Comparison of ENCODE assay signal across 7 mouse cellular contexts in the genomic region with DNA sequence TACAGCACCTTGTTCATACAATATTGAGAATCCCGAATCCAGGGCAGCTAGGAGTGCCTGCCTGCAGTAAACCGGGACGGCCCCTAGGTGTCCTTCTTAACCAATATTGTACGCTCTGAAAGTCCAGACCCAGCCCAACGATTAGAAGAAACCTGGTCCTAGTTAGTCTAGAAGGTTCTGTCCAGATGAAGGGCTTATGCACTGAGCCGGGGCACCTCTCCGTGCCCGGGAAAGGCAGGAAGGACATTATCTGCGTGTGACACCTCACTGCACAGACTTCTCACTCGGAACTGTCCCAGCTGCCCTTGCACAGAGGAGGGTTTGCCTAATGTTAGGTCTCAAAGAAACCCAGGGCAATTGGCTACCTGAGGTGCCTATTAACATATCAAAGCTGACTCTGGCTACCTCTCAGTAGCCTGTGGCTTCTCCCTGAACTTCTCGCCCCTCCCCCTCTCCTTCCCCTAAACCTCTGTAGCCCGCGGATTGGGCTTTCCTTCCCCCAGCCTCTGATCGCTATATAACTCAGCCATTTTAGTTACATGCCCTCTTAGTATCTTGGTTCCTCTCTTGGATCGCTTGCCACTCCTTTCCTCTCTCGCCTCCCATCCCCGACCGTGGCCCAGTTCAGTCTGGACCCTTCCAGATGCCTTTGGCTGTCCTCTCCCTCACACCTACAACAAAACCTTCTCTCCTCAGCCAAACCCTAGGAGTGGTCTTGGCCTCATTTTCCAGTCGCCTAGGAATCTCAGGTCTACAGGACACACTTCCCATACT. TPM values are rescaled to one million over a fixed set of nuclear protein-coding genes. Genes with fewer than 3 reads are reported as not detected.
DNase-seq lines count a peak whose midpoint lies in the region; ATAC-seq and TF ChIP-seq lines count a peak whose summit lies in the region.

No protein-coding gene starts in this region.

- H3K27ac ChIP-seq in embryonic facial prominence, embryonic 11.5 days (replicated peaks; ENCODE audit: low read depth, low read length) = no peak overlapping the region
- H3K27ac ChIP-seq in limb, embryonic 13.5 days = no peak overlapping the region
- H3K27ac ChIP-seq in midbrain, embryonic 15.5 days = no peak overlapping the region
- H3K27ac ChIP-seq in spleen, adult 2 months (ENCODE audit: insufficient read depth, low read length) = no peak overlapping the region

- peak; percentile 64; the same call in 1 of the 2 replicates for TF ChIP-seq CTCF in spleen, adult 2 months (IDR thresholded peaks at IDR 0.05; ENCODE audit: extremely low read depth, insufficient read depth, insufficient read length, insufficient replicate concordance)

- H3K4me3 ChIP-seq in embryonic facial prominence, embryonic 11.5 days (ENCODE audit: low read depth, low read length) = peak overlapping the region; percentile 19; the same call in 1 of the 2 replicates
- peak overlapping the region; percentile 35 for H3K4me3 ChIP-seq in limb, embryonic 13.5 days
- peak overlapping the region; percentile 21 for H3K4me3 ChIP-seq in midbrain, embryonic 15.5 days
- peak overlapping the region; percentile 18; the same call in 1 of the 2 replicates for H3K4me3 ChIP-seq in spleen, adult 2 months (ENCODE audit: extremely low read depth, insufficient read depth, insufficient read length)

- peak; percentile 81 for DNase-seq in adrenal gland, postnatal 14 days
- peak; percentile 89 for DNase-seq in embryonic facial prominence, embryonic 11.5 days (ENCODE audit: low spot score)
- DNase-seq in heart, adult 8-10 months (ENCODE audit: low spot score) = peak; percentile 90
- peak; percentile 81 to 88 for DNase-seq in kidney, adult 8-10 months
- peak; percentile 14 to 56 for DNase-seq in spleen, adult 2 months (ENCODE audit: low read depth in 1 of 2, low spot score in 2 of 2)

- no peaks in the 10 kb centered on the region for H3K27me3 ChIP-seq in embryonic facial prominence, embryonic 11.5 days (ENCODE audit: control insufficient read depth, insufficient read depth, low read length)
- peaks cover 13% of the 10 kb centered on the region for H3K27me3 ChIP-seq in limb, embryonic 13.5 days
- H3K27me3 ChIP-seq in midbrain, embryonic 15.5 days (replicated peaks) = no peaks in the 10 kb centered on the region
- no peaks in the 10 kb centered on the region for H3K27me3 ChIP-seq in spleen, adult 2 months (ENCODE audit: control insufficient read depth, insufficient read depth, low read length)

- H3K9ac ChIP-seq in embryonic facial prominence, embryonic 11.5 days (replicated peaks; ENCODE audit: low read length) = peak overlapping the region; percentile 46
- peak overlapping the region; percentile 57 for H3K9ac ChIP-seq in limb, embryonic 13.5 days
- peak overlapping the region; percentile 27; the same call in 1 of the 2 replicates for H3K9ac ChIP-seq in midbrain, embryonic 15.5 days

- WGBS in embryonic facial prominence, embryonic 11.5 days = 4% methylated on average over 19 of the region's 19 CpGs
- 2% methylated on average over 19 of the region's 19 CpGs for WGBS in limb, embryonic 13.5 days
- WGBS in midbrain, embryonic 15.5 days = 3% methylated on average over 19 of the region's 19 CpGs
- 11% methylated on average over 19 of the region's 19 CpGs for WGBS in spleen, adult 2 months

- H3K4me2 ChIP-seq in embryonic facial prominence, embryonic 11.5 days (ENCODE audit: low read depth, low read length) = peak overlapping the region; percentile 52
- peak overlapping the region; percentile 71 for H3K4me2 ChIP-seq in limb, embryonic 13.5 days (replicated peaks)
- peak overlapping the region; percentile 55 for H3K4me2 ChIP-seq in midbrain, embryonic 15.5 days

- no peak for TF ChIP-seq POLR2A in spleen, adult 2 months (IDR thresholded peaks at IDR 0.05; ENCODE audit: low read depth, low read length)

- H3K36me3 ChIP-seq in embryonic facial prominence, embryonic 11.5 days (replicated peaks; ENCODE audit: control insufficient read depth, insufficient read depth, low read depth, low read length) = no peaks in the 10 kb centered on the region
- H3K36me3 ChIP-seq in limb, embryonic 13.5 days = no peaks in the 10 kb centered on the region
- H3K36me3 ChIP-seq in midbrain, embryonic 15.5 days (replicated peaks) = no peaks in the 10 kb centered on the region
- H3K36me3 ChIP-seq in spleen, adult 2 months (ENCODE audit: control insufficient read depth, insufficient read depth, low read length) = no peaks in the 10 kb centered on the region

- peak; percentile 73 for ATAC-seq in embryonic facial prominence, embryonic 11.5 days (replicated peaks; ENCODE audit: insufficient number of reproducible peaks, low FRiP score, low TSS enrichment, low read depth)
- ATAC-seq in limb, embryonic 13.5 days (ENCODE audit: low FRiP score, low read depth) = peak; percentile 71
- ATAC-seq in midbrain, embryonic 15.5 days (replicated peaks) = peak; percentile 84

- H3K4me1 ChIP-seq in embryonic facial prominence, embryonic 11.5 days (ENCODE audit: control insufficient read depth, insufficient read depth, low read length) = no peaks in the 10 kb centered on the region
- H3K4me1 ChIP-seq in limb, embryonic 13.5 days = peaks cover 31% of the 10 kb centered on the region
- peaks cover 6% of the 10 kb centered on the region; the same call in 1 of the 2 replicates for H3K4me1 ChIP-seq in midbrain, embryonic 15.5 days
- peaks cover 7% of the 10 kb centered on the region; the same call in 1 of the 2 replicates for H3K4me1 ChIP-seq in spleen, adult 2 months (ENCODE audit: control insufficient read depth, insufficient read depth, insufficient read length)

- H3K9me3 ChIP-seq in embryonic facial prominence, embryonic 11.5 days (replicated peaks; ENCODE audit: control insufficient read depth, low read length) = no peaks in the 10 kb centered on the region
- H3K9me3 ChIP-seq in limb, embryonic 13.5 days = no peaks in the 10 kb centered on the region
- no peaks in the 10 kb centered on the region for H3K9me3 ChIP-seq in midbrain, embryonic 15.5 days

RNA-seq across cellular contexts. Expression of a gene that starts 25.6 kb away (rescaled TPM):
- not detected in 2 replicates for total RNA-seq in adrenal gland, postnatal 14 days (2021)
- 0.49 and 0.58 TPM in 2 replicates for polyA plus RNA-seq in embryonic facial prominence, embryonic 11.5 days (2014; fragmentation: Nextera tagmentation; extraction: Ambion mirVana)
- 10 to 100 TPM; 66.2 to 86.5 (median 72.0) TPM for total RNA-seq in heart, adult 8-10 months (2022)
- polyA plus RNA-seq in limb, embryonic 13.5 days (2015; fragmentation: Nextera tagmentation; extraction: Ambion mirVana) = 7.6 and 7.8 TPM in 2 replicates
- polyA plus RNA-seq in midbrain, embryonic 15.5 days (2015; fragmentation: Nextera tagmentation; extraction: Ambion mirVana) = not detected in 2 replicates
- not detected in 2 replicates for polyA plus RNA-seq in spleen, adult 2 months (2012; rRNA removed)

Comparison
In these comparisons a context has a peak if more than half of its experiments do, and no peak if none do; other contexts are left out.
1. DNase-seq: peak in every context shown above with its lines; median percentile 90 in heart, adult 8-10 months; 89 in embryonic facial prominence, embryonic 11.5 days; 84 in kidney, adult 8-10 months; 81 in adrenal gland, postnatal 14 days; 35 in spleen, adult 2 months.